Comparison of ENCODE assay signal across 8 mouse cellular contexts in the genomic region with DNA sequence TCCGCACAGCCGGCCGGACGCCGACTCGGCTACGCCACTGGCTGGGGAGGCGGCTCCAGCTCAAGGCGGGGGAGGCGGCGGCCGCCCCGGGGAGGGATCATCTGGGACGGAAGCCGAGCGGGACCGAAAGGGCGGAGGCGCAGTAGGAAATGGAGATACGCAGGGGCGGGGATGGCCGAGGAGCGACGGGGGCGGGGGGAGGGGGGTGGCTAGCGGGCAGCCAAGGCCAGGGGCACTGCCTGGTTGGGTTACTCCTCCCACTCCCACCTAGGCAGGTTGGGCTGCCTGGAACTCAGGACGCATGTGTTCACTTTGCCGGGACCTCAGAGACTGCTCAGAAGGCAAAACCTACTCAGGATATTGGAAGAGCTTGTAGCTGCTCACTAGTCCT. TPM values are rescaled to one million over a fixed set of nuclear protein-coding genes. Genes with fewer than 3 reads are reported as not detected.
A peak's percentile ranks its signal among the peaks of the same experiment; 100 is the strongest.
DNase-seq lines count a peak whose midpoint lies in the region; ATAC-seq and TF ChIP-seq lines count a peak whose summit lies in the region.

Gene Secisbp2l (minus strand): TSS at position 152 of the 391 bp plus-strand sequence.

- peak within 1 kb of the TSS; percentile 96 for H3K4me2 ChIP-seq in CH12.LX (ENCODE audit: insufficient read depth, low read depth, poor library complexity, severe bottlenecking)
- H3K4me2 ChIP-seq in forebrain, embryonic 12.5 days = peak within 1 kb of the TSS; percentile 71
- H3K4me2 ChIP-seq in heart, postnatal 0 days (ENCODE audit: low read depth, low read length) = peak within 1 kb of the TSS; percentile 68
- H3K4me2 ChIP-seq in liver, postnatal 0 days (ENCODE audit: low read depth, low read length) = peak within 1 kb of the TSS; percentile 75
- peak within 1 kb of the TSS; percentile 71 for H3K4me2 ChIP-seq in neural tube, embryonic 14.5 days (ENCODE audit: low read depth, low read length)

- TF ChIP-seq POLR2A in CH12.LX (IDR thresholded peaks at IDR 0.05; ENCODE audit: low read depth, low read length) = peak; percentile 78

- peaks cover 19% of the 10 kb centered on the region; the same call in 1 of the 2 replicates for H3K79me2 ChIP-seq in CH12.LX (replicated peaks; ENCODE audit: control insufficient read depth, extremely low read depth, insufficient read depth, poor library complexity, severe bottlenecking)

- no peak within 1 kb of the TSS for H3K27ac ChIP-seq in CH12.LX (ENCODE audit: insufficient read depth, low read depth)
- H3K27ac ChIP-seq in forebrain, embryonic 12.5 days = peak within 1 kb of the TSS; percentile 81
- peak within 1 kb of the TSS; percentile 93 for H3K27ac ChIP-seq in heart, postnatal 0 days (ENCODE audit: low read depth)
- peak within 1 kb of the TSS; percentile 93 for H3K27ac ChIP-seq in liver, postnatal 0 days (ENCODE audit: low read depth)
- peak within 1 kb of the TSS; percentile 76 for H3K27ac ChIP-seq in neural tube, embryonic 14.5 days (ENCODE audit: low read depth, low read length)

- peaks cover 0 to 17% of the 10 kb centered on the region in 2 experiments for H3K36me3 ChIP-seq in CH12.LX (replicated peaks in 1 of 2; ENCODE audit: control insufficient read depth in 1 of 2, insufficient read depth in 1 of 2, low read length in 1 of 2)
- no peaks in the 10 kb centered on the region for H3K36me3 ChIP-seq in forebrain, embryonic 12.5 days (replicated peaks)
- H3K36me3 ChIP-seq in heart, postnatal 0 days (replicated peaks; ENCODE audit: control insufficient read depth, insufficient read depth, low read length) = no peaks in the 10 kb centered on the region; the same call in 1 of the 2 replicates
- H3K36me3 ChIP-seq in liver, postnatal 0 days (replicated peaks; ENCODE audit: insufficient read depth, low read length) = no peaks in the 10 kb centered on the region
- no peaks in the 10 kb centered on the region for H3K36me3 ChIP-seq in neural tube, embryonic 14.5 days (ENCODE audit: control insufficient read depth, insufficient read depth, low read length)

- DNase-seq in CH12.LX (ENCODE audit: extremely low read depth) = peak; percentile 80
- DNase-seq in c-Kit-positive CD71-positive TER-119-negative erythroid progenitor cells, embryonic 14.5 days (ENCODE audit: low read depth) = peak; percentile 77
- peak; percentile 93 for DNase-seq in heart, postnatal 0 days (ENCODE audit: low spot score)
- DNase-seq in large intestine, adult 2 months (ENCODE audit: low read depth, low spot score) = peak; percentile 58
- peak; percentile 95 for DNase-seq in liver, postnatal 0 days
- DNase-seq in testis, postnatal 10 days (ENCODE audit: low spot score) = peak; percentile 96

- peak within 1 kb of the TSS; percentile 82 for H3K9ac ChIP-seq in CH12.LX (ENCODE audit: insufficient read depth, low read depth)
- peak within 1 kb of the TSS; percentile 95 for H3K9ac ChIP-seq in forebrain, embryonic 12.5 days
- peak within 1 kb of the TSS; percentile 90 for H3K9ac ChIP-seq in heart, postnatal 0 days (replicated peaks; ENCODE audit: low read depth, low read length)
- peak within 1 kb of the TSS; percentile 97 for H3K9ac ChIP-seq in liver, postnatal 0 days (replicated peaks)
- H3K9ac ChIP-seq in neural tube, embryonic 14.5 days (replicated peaks; ENCODE audit: low read depth, low read length) = peak within 1 kb of the TSS; percentile 94

- peaks cover 5 to 45% of the 10 kb centered on the region in 2 experiments; a peak in 3 of 4 replicates for H3K4me1 ChIP-seq in CH12.LX (ENCODE audit: control insufficient read depth in 1 of 2, insufficient read depth in 2 of 2)
- peaks cover 18% of the 10 kb centered on the region for H3K4me1 ChIP-seq in forebrain, embryonic 12.5 days
- H3K4me1 ChIP-seq in heart, postnatal 0 days (ENCODE audit: control insufficient read depth, insufficient read depth) = peaks cover 23% of the 10 kb centered on the region
- H3K4me1 ChIP-seq in liver, postnatal 0 days (ENCODE audit: insufficient read depth) = peaks cover 17% of the 10 kb centered on the region
- H3K4me1 ChIP-seq in neural tube, embryonic 14.5 days (ENCODE audit: control insufficient read depth, insufficient read depth, low read length) = peaks cover 13% of the 10 kb centered on the region

- peak within 1 kb of the TSS; percentile 73 to 81 (median 81) for H3K4me3 ChIP-seq in CH12.LX (replicated peaks in 1 of 3; ENCODE audit: low read depth in 2 of 3, low read length in 2 of 3, poor library complexity in 1 of 3)
- H3K4me3 ChIP-seq in forebrain, embryonic 12.5 days (replicated peaks) = peak within 1 kb of the TSS; percentile 94
- H3K4me3 ChIP-seq in heart, postnatal 0 days (ENCODE audit: low read depth, low read length) = peak within 1 kb of the TSS; percentile 84
- peak within 1 kb of the TSS; percentile 98 for H3K4me3 ChIP-seq in liver, postnatal 0 days (ENCODE audit: low read depth, low read length)
- peak within 1 kb of the TSS; percentile 80 for H3K4me3 ChIP-seq in neural tube, embryonic 14.5 days (ENCODE audit: low read depth, low read length)

- no peak for TF ChIP-seq EP300 in CH12.LX (IDR thresholded peaks at IDR 0.05; ENCODE audit: low read length)
- TF ChIP-seq EP300 in heart, postnatal 0 days (IDR thresholded peaks at IDR 0.05; ENCODE audit: low read depth) = no peak
- TF ChIP-seq EP300 in liver, postnatal 0 days (IDR thresholded peaks at IDR 0.05; ENCODE audit: low read depth) = no peak

- in situ Hi-C loops in CH12.LX (cut with MboI; ENCODE audit: low pct_ligation_motif_present, low pct_unique_long_range_greater_than_20kb, low sequenced_read_pairs) = no loop called here

- no peak for TF ChIP-seq RAD21 in CH12.LX (IDR thresholded peaks at IDR 0.05; ENCODE audit: low read depth, low read length)

- dilution Hi-C loops in CH12.LX (cut with MboI; ENCODE audit: extremely low pct_ligation_motif_present, extremely low pct_unique_long_range_greater_than_20kb, low sequenced_read_pairs) = no loop called here

- WGBS in forebrain, embryonic 12.5 days = 1% methylated on average over 28 of the region's 28 CpGs
- under 1% methylated on average over 28 of the region's 28 CpGs for WGBS in heart, postnatal 0 days
- WGBS in large intestine, adult 2 months = under 1% methylated on average over 27 of the region's 28 CpGs
- WGBS in liver, postnatal 0 days (ENCODE audit: insufficient replicate concordance) = under 1% methylated on average over 24 of the region's 28 CpGs
- under 1% methylated on average over 27 of the region's 28 CpGs for WGBS in neural tube, embryonic 14.5 days

- no peaks in the 10 kb centered on the region for H3K9me3 ChIP-seq in CH12.LX (replicated peaks; ENCODE audit: low read length)
- H3K9me3 ChIP-seq in forebrain, embryonic 12.5 days = no peaks in the 10 kb centered on the region
- H3K9me3 ChIP-seq in heart, postnatal 0 days (replicated peaks; ENCODE audit: control insufficient read depth, low read length) = no peaks in the 10 kb centered on the region
- H3K9me3 ChIP-seq in liver, postnatal 0 days (ENCODE audit: low read length) = no peaks in the 10 kb centered on the region
- H3K9me3 ChIP-seq in neural tube, embryonic 14.5 days (ENCODE audit: control insufficient read depth, low read length) = no peaks in the 10 kb centered on the region

- ATAC-seq in forebrain, embryonic 12.5 days (ENCODE audit: low FRiP score) = peak; percentile 96
- ATAC-seq in heart, postnatal 0 days (ENCODE audit: insufficient read depth, low read depth) = peak; percentile 96
- ATAC-seq in liver, postnatal 0 days = peak; percentile 97
- ATAC-seq in neural tube, embryonic 14.5 days (ENCODE audit: low read depth) = peak; percentile 98

- no peak for TF ChIP-seq CTCF in CH12.LX (conservative IDR thresholded peaks at IDR 0.05 in 1 of 2, IDR thresholded peaks at IDR 0.05 in 1 of 2; ENCODE audit: low read depth in 2 of 2, low read length in 2 of 2)
- TF ChIP-seq CTCF in heart, postnatal 0 days (IDR thresholded peaks at IDR 0.05; ENCODE audit: low read depth) = no peak
- TF ChIP-seq CTCF in liver, postnatal 0 days (IDR thresholded peaks at IDR 0.05; ENCODE audit: low read depth) = no peak

- no peaks in the 10 kb centered on the region for H3K27me3 ChIP-seq in CH12.LX (replicated peaks)
- H3K27me3 ChIP-seq in forebrain, embryonic 12.5 days = no peaks in the 10 kb centered on the region
- no peaks in the 10 kb centered on the region for H3K27me3 ChIP-seq in heart, postnatal 0 days (ENCODE audit: control insufficient read depth, insufficient read depth, low read length)
- H3K27me3 ChIP-seq in liver, postnatal 0 days (ENCODE audit: insufficient read depth, low read length) = no peaks in the 10 kb centered on the region
- H3K27me3 ChIP-seq in neural tube, embryonic 14.5 days (ENCODE audit: control insufficient read depth, insufficient read depth, low read length) = no peaks in the 10 kb centered on the region

TF ChIP-seq in CH12.LX, 34 proteins besides CTCF, POLR2A, EP300 and RAD21 (continues in another document):
- no peak for TF ChIP-seq E2F4 (IDR thresholded peaks at IDR 0.05; ENCODE audit: insufficient replicate concordance, low read depth, low read length)
- TF ChIP-seq JUN (IDR thresholded peaks at IDR 0.05; ENCODE audit: insufficient read depth, low read depth, low read length) = no peak
- TF ChIP-seq BHLHE40 (IDR thresholded peaks at IDR 0.05; ENCODE audit: low read depth, low read length) = no peak
- peak; percentile 79 for TF ChIP-seq HCFC1 (IDR thresholded peaks at IDR 0.05; ENCODE audit: low read depth, low read length)
- peak; percentile 70 for TF ChIP-seq ETS1 (conservative IDR thresholded peaks at IDR 0.05; ENCODE audit: low read depth, low read length)
- no peak for TF ChIP-seq USF2 (conservative IDR thresholded peaks at IDR 0.05; ENCODE audit: low read depth, low read length)
- TF ChIP-seq ZMIZ1 (IDR thresholded peaks at IDR 0.05; ENCODE audit: low read depth, low read length) = peak; percentile 47; the same call in 1 of the 2 replicates
- TF ChIP-seq KAT2A (IDR thresholded peaks at IDR 0.05; ENCODE audit: insufficient replicate concordance, low read length) = peak; percentile 77; the same call in 1 of the 2 replicates
- TF ChIP-seq MEF2A (IDR thresholded peaks at IDR 0.05; ENCODE audit: borderline replicate concordance, low read depth, low read length) = peak; percentile 46
- TF ChIP-seq IRF4 (IDR thresholded peaks at IDR 0.05; ENCODE audit: low read depth, low read length) = peak; percentile 46; the same call in 1 of the 2 replicates
- TF ChIP-seq NELFE (IDR thresholded peaks at IDR 0.05; ENCODE audit: low read depth, low read length) = peak; percentile 52; the same call in 1 of the 2 replicates

RNA-seq across cellular contexts. Expression of gene Secisbp2l, which starts in this region (rescaled TPM):
- total RNA-seq in CH12.LX (2012; rRNA removed) (8.3 and 8.9 TPM in 2 replicates), CH12.LX (2014; rRNA removed) (8.2 and 8.7 TPM in 2 replicates)
- polyA plus RNA-seq in CH12.LX (2012; ENCODE audit: insufficient read length, low read depth) = 11.1 and 15.1 TPM in 2 replicates
- 30.1 and 31.1 TPM in 2 replicates for polyA plus RNA-seq in forebrain, embryonic 12.5 days (2016; fragmentation: Nextera tagmentation; extraction: Ambion mirVana)
- 15.6 and 44.3 TPM in 2 replicates for total RNA-seq in heart, postnatal 0 days (2014; rRNA removed; ENCODE audit: low replicate concordance)
- polyA plus RNA-seq in heart, postnatal 0 days (2015; fragmentation: Nextera tagmentation; extraction: Ambion mirVana) = 9.9 and 10.5 TPM in 2 replicates
- 8.4 and 15.1 TPM in 2 replicates for polyA plus RNA-seq in large intestine, adult 2 months (2012; rRNA removed)
- polyA plus RNA-seq in liver, postnatal 0 days (2015; fragmentation: Nextera tagmentation; extraction: Ambion mirVana) = 5.7 TPM in 2 replicates
- polyA plus RNA-seq in neural tube, embryonic 14.5 days (2014; fragmentation: Nextera tagmentation; extraction: Ambion mirVana) = 42.1 and 45.3 TPM in 2 replicates
